Mouse (Mus musculus): ENCODE data around the gene Hoxa5. TPM values are rescaled to one million over a fixed set of nuclear protein-coding genes. Genes with fewer than 3 reads are reported as not detected.
A peak's percentile ranks its signal among the peaks of the same experiment; 100 is the strongest.

Hoxa5 gene
- total RNA-seq, 2 experiments from 2014 or later: 13.3 to 20.2 TPM

DNA sequence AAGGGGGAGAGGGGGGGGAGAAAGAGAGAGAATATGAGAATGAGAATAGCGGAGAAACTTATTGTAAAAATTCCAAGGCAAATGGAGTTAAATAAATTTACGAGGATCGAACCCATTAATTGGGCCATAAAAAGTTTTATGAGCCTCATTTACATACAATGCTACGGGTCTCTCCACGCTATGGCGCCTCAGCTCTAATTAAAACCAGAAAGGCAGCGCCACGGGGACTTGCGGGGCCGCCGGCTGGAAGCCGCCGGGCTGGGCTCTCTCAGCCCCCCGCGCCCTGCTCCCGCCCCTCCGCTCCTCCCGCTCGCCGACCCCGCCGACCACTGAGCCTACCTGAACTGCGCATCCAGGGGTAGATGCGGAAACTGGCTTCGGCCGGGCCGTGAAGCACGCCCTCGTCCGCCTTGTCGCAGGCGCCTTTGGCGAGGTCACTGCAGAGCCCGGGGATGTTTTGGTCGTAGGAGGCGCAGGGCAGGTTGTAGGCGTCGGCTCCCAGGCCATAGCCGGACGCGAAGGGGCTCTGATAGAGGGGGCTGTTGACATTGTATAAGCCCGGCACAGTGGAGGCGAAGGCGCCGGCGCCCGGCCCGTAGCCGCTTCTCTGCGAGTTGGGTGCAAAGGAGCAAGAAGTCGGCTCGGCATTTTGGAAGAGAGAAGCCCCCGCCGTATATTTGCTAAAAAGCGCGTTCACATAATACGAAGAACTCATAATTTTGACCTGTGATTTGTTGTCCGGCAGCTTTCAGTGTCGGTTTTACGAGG lies 12.5 kb upstream of the Hoxa5 start:
- peak; percentile 47 to 55 for DNase-seq (ENCODE audit: low spot score in 2 of 2)

DNA sequence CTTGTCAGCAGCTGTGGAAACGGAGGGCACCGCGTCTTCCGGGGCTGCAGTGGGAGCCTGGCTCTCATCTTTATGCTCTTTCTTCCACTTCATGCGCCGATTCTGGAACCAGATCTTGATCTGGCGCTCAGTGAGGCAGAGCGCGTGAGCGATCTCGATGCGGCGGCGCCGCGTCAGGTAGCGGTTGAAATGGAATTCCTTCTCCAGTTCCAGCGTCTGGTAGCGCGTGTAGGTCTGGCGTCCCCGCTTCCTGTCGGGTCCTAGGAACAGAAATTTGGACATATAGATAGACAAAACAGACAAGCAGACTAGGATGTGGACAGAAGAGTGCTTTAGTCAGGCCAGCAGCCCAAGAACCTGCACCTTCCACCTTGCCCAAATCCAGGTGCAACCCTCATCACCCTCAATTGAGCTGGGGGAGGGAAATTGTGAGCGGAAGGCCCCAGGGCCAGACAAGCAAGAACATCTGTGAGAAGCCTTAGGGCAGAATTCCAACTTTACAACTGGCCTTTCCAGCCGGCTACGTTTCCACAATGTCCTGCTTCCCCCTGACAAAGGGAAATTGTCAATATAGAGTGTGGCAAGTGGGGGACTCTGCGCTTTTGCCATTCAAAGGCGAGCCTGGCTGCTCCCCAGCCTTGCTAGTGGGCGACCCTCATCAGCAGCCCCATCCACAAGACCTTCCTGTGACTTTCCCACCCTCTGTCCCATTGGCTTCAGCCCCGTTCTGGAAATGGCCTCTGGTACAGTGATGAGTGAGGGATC lies 11.6 kb upstream of the Hoxa5 start:
- DNase-seq (ENCODE audit: low spot score in 2 of 2): peak in 1 of 2 experiments; percentile 20

DNA sequence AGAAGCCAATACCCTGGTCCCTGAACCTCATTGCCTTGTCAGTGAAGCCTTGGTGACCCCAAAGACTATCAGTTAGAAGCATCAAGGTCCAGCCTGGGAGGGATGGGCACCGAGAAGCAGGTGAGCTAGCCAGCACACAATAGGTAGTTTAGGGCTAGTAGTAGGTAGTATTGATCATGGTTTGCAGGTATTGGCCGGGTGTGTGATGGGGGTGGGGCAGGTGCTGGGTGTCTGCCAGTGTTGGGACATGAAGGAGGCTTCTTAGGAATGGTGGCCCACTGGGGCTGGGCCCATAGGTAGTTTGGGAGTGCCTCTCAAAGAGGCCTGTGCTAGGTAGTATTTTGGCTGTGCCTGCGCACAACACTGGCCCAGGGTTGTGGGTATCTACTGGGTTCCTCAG lies 10.7 kb upstream of the Hoxa5 start:
- DNase-seq (ENCODE audit: low spot score in 2 of 2): peak in 1 of 2 experiments; percentile 19

DNA sequence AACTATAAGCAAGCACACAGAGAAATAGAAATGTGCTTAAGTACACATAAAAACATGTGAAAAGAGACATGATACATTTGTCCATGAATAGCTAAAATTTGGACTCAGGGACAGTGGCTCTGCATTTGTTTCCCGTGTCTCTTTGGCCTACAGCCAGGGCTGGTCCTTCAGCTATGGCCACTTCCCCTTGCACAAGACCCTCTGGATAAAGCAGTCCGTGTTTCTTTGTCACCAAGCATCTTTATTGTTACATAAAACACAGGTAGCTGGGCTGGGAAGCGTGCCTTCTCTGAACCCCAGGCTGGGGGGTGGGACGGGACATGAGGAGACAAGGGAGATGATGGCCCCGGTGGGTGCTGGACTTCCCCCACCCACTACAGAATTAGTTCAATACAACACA lies 9.9 kb upstream of the Hoxa5 start:
- DNase-seq (ENCODE audit: low spot score in 2 of 2): peak in 1 of 2 experiments; percentile 17

DNA sequence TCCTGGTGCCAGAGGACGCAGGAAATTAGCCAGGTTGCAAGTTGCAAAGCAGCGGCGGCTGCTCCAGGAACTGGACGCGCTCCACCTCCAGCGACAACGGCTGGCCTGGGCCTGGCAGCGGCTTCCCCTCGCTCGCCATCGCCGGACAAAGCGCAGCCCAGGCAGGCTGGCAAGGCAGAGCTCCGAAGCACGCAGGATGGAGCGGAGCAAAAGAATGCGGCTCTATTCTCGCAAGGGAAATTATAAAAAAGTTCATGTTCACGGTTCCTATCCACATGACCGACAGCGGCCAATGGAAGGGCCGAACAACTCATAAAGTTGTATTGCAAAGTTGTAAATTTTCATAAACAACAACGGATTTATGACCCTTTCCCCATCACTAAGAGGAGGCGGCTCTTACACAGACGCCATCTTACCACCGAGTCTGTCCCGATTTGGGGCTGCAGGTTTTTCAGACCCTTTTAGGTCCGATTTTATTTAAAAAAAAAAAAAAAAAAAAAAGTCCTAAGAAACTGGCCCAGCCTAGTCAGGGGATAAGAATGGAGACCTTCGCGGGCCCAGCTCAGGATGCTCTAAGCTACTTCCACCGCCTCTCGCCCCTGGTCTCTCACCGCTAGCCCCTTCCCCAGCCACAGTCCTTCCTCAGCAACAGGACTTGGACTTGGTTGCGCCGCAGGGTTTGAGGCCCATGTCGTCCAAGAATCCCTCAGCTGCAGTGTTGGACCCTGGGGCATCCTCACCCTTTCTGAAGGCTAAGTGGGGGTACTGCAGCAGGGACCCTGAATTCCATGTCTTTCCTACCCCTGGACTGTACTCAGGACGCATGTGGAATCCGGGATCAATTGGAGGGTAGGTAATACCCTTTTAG lies 9.0 kb upstream of the Hoxa5 start, which contains the start of the genes Hoxa3 and Gm28308:
Gene Hoxa3 (minus strand): TSS at position 218 of the 868 bp plus-strand sequence.
Gene Gm28308 (minus strand): TSS at position 221 of the 868 bp plus-strand sequence.
- DNase-seq (ENCODE audit: low spot score in 2 of 2): peak; percentile 70

DNA sequence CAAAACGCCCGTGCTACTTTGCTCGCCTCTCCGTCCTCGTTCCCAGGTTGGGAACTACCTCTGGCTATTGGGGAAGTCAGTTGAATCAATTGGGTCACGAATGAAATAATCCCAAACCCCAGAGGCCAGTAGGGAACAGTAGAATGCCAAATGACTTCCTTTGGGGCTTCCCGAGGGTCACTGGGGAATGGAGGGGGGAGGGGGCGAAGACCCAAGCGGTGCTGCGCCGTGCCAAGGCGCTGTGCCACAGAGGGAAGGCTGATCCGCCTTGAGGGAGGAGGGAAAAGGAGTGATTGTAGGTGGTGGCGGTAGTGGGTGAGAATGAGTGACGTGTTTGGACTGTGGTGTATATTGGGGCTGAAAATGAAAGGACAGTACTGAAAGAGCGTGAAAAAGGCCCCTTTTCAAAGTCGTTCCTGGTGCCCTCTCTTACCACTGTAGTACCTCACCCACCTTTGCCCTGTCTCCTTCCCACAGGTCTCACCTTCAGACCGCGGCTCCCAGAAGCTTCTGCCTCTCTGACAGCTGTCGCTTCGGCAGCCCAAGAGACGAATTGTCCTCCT lies 8.2 kb upstream of the Hoxa5 start:
- peak; percentile 41 to 42 for DNase-seq (ENCODE audit: low spot score in 2 of 2)

DNA sequence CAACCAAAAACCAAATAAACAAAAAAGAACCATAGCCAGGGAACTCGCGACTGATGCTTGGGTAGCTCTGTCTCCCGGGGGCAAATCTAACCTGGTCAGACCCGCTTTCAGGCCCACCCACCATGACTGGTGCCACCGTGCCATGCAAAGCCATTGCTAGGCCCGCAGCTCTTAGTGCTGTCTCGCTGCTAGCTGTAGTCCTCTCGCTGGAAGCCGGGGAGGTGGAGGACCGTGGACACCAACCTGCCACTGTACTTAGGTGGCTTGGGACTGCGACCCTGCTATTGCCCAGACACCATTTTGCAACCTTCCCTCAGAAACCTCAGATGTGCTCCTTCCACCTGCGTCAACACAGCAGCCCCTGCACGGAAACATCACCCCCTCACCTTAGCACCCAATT lies 7.6 kb upstream of the Hoxa5 start:
- peak in 1 of 2 experiments; percentile 32 for DNase-seq (ENCODE audit: low spot score in 2 of 2)

DNA sequence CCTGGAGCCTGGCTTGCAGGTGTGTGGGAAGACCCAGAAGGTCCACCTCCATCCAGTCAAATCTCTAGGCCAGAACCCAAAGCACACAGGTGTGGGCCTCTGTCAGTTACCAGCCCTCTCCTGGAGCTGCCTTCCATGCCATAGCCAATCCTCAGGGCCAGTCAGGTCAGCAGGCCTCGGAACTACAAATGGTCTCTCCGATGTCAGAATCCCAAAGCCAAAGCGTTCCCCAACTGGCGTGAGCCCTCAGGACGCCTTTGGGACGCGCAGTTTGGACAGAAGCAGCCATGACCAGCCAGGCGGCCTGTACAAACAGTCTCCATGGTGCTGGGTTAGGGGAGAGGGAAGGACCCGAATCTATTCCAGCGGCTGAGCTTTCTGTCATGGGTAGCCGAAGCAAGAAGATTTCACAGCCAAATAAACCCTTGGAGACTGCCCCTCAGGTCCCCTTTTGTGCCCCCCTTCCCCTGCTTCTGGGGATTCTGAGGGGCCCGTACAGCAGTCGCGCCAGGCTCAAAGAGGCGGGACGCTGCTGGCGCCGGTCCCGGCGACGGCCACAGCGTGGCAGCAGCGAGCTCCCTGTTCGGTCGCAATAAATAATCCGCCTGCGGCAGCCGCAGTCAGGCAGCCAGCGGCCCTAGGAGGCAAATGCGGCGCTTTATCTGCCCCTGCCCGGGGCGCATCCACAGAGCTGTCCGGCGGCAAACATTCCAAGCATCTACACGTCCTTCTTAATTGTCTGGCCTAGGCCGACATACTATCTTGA lies 7.0 kb upstream of the Hoxa5 start:
- DNase-seq (ENCODE audit: low spot score in 2 of 2): peak; percentile 80 to 85

DNA sequence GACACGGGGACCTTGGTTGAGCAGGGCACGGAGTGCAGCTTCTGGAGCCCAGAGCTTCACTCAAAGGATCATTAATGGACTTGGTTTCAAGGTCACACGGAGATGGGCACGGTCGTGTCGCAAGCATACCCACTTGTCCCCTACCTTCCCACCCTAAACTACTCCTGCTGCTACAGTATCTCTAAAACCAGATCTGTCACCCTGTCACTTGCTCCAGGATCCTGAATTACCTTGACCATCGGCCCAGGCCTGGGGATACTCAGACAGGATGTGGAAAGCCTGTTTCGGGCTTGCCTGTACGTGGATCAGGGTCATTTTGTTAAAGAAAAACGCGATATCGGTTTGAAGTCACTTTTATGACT lies 5.3 kb upstream of the Hoxa5 start:
- DNase-seq (ENCODE audit: low spot score in 2 of 2): no peak

DNA sequence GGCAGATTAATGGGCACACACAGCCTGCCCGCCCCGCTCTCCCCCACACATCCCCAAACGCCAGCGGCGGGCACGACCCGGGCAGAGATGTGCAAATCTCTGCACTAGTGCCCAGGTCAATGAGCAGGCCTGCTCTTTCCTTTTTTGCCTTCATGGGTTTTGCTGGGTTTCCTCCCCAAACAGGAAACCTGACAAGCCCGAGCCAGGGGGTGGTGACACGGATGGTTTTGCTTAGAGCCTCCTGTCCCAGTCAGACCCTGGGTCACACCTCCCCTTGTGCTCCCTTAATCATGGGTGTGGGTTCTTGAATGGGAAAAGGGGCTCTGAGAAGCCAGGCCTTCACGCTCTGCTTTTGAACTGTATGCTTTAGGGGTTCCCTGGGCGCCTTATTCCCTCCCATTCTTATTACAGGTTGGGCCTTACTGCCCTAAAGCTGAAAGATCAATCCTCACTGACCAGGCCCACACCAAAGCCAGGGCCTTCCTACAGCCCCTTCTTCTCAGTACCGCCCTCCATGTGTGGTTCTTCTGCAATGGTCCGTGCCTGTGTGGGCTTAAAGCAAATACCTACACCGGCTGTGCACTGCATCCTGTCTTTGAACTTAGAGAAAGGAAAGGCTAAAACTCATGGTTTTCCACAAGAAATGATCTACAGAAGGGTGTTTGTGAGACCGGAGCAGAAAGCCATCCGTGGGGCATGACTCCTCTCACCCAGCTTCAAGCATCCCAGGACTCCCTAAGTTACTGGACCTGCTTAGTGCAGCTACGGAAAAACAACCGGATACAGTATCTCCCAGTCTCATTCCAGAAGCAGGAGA lies 4.7 kb upstream of the Hoxa5 start:
- DNase-seq (ENCODE audit: low spot score in 2 of 2): peak in 1 of 2 experiments; percentile 23

DNA sequence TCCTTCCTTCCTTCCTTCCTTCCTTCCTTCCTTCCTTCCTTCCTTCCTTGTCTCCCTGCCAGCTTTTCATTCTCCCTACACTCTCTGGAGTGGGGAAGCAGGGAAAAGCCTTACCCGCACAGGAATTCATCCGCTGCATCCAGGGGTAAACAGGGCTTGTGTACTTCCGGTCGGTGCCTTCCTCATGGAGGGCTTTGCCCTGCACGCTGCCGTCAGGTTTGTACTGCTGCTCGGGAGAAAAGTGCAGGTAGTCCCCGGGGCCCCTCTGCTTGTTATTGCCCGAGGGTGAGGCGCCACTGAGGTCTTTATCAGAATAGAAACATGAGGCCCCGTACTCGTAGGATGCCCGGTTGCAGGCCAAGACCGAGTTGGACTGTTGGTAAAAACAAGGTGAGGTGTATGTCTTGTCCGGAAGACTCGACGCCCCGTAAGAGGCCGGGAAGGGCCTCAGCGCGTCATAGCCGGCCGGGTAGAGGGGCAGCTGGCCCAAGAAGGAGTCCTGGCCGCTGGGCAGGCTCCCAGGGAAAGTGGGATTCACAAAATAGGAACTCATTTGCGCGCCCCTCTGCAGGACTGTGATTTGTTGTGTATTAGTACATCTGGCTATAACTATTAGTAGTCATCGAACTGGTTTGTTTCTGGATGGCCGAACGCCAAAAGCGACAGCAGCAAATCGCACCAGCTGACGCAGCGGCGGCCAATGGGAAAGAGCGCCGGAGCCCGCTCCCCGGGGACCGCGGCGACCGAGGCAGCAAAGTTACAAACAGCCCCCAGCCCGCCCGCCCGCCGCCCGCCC lies 3.9 kb upstream of the Hoxa5 start, which contains the start of gene Hoxa6:
Gene Hoxa6 (minus strand): TSS at position 651 of the 796 bp plus-strand sequence.
- peak; percentile 50 to 68 for DNase-seq (ENCODE audit: low spot score in 2 of 2)

DNA sequence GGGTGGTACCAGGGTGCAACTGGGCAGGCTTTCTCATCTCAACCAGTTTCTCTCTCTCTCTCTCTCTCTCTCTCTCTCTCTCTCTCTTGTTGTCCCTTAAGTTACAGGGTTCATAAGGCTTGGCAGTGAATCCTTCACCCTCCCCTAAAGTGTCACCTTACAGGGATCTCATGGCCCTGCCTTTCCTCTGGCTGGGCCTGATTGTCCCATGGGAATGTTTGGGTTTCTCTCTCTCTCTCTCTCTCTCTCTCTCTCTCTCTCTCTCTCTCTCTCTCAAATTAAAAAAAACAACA lies 3.2 kb upstream of the Hoxa5 start:
- no peak for DNase-seq (ENCODE audit: low spot score in 2 of 2)

DNA sequence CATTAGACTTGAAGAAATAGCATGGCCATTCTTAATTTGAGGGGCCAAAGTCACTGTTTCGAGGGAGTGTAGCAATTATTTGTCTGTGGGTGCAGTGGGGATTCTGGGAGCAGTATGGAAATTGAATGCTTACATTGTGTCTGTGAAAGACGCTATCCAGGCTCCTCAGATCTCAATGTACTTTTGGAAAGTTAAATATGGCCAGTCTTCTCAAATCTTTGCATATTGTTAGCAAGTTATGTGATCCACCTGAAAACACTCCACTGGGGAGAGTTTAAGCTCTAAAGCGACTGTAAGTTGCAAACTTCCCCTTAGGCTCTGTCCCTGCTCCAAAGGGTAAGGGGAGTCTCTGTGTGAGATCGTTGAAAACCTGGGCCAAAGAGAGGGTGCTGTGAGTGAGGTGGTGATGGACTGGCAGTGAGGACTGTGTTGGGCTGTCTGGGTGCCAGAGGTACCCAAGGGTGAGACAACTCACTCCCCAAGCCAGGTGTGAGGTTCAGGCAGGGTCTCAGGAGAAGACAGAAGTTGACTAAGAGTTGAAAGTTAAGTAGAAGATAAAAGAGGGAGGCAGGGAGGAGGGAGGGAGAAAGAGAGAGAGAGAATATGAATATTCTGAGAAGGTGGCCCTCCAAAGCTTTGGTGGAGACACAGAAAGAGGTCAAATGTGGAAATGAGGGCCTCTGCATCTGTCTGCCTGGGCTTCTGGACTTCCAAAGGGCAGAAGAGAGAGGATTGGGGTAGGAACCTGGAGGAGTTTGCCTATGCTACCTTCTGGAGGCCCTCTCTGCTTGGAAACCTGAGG lies 2.7 kb upstream of the Hoxa5 start:
- no peak for DNase-seq (ENCODE audit: low spot score in 2 of 2)

DNA sequence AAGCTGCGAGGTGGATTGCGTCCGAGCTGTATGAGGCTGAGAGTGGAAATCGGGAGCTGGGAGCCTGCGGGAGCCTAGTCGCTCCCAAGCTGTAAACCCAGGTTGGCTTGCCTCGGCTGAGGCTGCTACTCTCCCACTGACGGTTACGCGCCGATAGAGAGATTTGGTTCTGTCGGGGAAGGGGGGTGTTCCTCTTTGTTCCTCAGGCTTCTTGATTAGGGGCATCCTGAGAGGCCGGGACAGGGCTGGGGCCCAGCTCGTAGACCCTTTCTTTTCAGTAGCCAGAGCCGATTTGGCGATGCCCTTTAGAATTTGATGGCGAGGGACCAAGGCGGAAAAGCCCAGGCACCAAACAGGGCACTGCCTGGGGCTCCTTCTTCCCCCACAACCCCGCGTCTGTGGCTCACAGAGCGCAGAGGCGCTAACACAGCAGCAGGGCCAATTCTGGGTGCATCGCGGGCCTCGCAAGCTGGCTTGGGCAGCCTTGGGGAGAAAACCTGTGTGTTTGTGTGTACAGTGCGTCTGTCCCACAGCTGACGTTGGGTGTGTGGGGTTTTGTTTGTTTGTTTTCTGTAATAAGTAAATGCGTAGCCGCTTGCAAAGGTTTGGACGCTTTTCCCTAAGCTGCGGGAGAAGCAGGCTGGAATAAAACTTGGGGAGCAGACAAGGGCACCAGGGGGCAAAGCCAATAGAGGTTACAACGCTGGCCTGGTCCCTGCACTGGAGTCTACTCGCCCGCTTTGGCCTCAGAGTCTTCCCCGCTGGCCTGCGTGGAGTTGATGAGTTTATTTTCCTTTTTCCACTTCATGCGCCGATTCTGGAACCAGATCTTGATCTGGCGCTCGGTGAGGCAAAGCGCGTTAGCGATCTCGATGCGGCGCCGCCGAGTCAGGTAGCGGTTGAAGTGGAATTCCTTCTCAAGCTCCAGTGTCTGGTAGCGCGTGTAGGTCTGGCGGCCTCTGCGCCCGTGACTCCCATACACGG lies 1.5 kb upstream of the Hoxa5 start:
- no peak for DNase-seq (ENCODE audit: low spot score in 2 of 2)

DNA sequence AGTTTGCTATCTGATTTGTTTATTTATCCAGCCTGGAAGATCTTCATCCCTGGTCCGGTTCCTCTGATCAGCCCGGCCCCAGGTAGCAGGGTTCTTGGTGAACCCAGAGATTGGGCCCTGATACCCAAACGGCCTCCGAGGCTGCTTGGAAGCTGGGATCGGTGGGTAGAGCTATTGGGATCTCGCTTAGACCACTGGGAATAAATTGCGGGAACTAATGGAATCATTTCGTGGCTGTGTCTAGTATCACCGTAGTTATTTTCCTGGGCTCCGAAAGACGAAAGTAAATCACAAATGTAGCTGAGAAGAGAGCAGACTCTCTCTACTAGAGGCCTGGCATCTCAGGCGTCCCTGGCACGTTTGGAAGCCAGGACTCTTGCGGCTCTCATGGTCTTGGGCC lies 834 bp upstream of the Hoxa5 start:
- DNase-seq (ENCODE audit: low spot score in 2 of 2): no peak

DNA sequence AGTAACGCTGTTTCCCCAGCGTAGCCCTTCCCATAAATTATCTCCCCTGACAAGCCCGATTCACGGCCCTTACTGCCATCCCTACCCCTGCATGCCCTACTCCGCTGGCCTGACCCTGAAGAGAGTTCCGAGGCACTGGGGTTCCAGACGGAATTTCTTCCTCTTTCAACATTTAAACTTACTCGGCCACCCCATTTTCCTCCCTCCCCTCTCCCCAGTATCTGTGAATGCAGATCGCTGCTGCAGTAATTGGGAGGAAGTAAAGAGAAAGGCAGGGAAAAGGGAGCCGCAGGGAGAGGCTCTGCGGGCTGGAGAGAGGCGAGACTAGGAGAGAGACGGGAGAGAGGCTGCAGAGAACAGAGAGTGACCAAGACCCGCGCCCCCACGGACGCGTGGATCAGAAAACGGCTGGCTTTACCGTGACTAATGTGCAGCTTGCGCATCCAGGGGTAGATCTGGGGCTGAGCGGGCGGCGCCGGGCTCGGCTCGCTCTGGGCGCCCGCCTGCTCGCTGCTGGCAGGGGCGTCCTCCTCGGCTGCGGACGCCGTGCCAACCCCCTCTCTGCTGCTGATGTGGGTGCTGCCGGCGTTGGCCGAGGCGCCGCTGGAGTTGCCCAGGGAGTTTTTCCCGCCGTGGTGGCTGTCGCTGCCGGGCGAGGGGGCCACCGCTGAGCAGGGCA lies 877 bp downstream of the Hoxa5 start:
- peak; percentile 41 to 53 for DNase-seq (ENCODE audit: low spot score in 2 of 2)

Data from adrenal gland, adult 18-20 months (tissue).